Mouse (Mus musculus) spleen, adult 2 months (tissue): ENCODE results near the gene Fam189a1.

Experiments
- CTCF ChIP-seq: fragments of 200-500 bp; IDR thresholded peaks from 2 replicates; pipeline ENCODE4 v1.5.1; 2011; ENCODE audit warnings: mild to moderate bottlenecking, inconsistent platforms; ENCODE audit not compliant: insufficient read depth, insufficient read length, insufficient replicate concordance; ENCODE audit errors: extremely low read depth
- POLR2A ChIP-seq: fragments of 200-500 bp; IDR thresholded peaks from 2 replicates; pipeline ENCODE4 v1.6.1; 2011; ENCODE audit warnings: low read depth, low read length, inconsistent platforms

DNA sequence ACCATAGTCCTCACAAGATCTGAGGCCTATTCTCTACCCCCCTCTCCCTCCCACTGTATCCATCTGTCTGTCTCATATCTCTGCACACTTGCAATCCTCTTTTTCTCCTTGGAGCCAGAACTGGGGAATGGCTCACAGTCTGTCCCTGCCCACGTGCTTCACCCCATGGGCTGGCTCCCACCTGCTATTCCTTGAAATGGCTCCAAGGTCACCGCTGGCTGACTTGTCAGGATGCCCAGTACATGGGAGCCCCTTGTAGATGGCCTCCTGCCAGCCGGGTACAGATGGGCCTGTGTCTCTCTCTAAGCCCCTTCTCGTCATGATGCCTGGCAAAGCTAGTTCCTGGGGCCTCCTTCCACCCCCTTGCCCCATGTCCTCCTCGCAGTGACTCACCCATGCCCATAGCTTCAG is 428.2 kb downstream of the Fam189a1 start:
- TF ChIP-seq CTCF, result no peak
- no peak for TF ChIP-seq POLR2A
